Mouse (Mus musculus): ENCODE measurements around the gene Rnf220.

DNA sequence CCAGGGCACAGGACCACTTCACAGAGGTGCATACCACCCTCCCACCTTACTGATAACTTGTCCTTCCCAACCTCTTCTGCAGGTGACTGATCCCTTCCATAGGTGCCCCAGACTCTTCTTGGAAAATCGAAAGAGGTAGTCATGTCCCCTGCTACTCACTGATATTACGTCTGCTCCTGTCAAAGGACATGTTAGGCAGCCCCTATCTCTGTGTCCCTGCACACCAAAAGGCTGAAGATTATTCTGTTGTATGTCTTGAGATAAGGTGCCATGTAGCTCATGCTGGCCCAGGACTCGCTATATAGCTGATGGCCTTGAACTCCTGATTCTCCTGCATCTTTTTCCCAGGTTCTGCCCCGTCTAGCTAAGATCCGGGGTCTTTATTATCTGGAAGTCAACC lies 29.1 kb upstream of the Rnf220 start:
- TF ChIP-seq CTCF (conservative IDR thresholded peaks at IDR 0.05; ENCODE audit: low read length) (no peak), POU5F1 (IDR thresholded peaks at IDR 0.05; ENCODE audit: borderline replicate concordance, low read length) (no peak)
